Mouse (Mus musculus) liver, embryonic 14.5 days (tissue): ENCODE measurements around the gene Nat8f5. TPM values are rescaled to one million over a fixed set of nuclear protein-coding genes. Genes with fewer than 3 reads are reported as not detected.
"Not testable (repeated sequence)": the region's sequence is repeated elsewhere in the genome, so short reads cannot be mapped to it uniquely, and the experiment has no call there.

Source experiments
- ATAC-seq: fragments of 200-750 bp; cut with Nextera tagmentation; 2 replicates; pipeline ENCODE4 v1.8.0; 2017; ENCODE audit warnings: moderate number of reproducible peaks, mild to moderate bottlenecking, moderate library complexity; ENCODE audit not compliant: insufficient read depth
- DNase-seq, 3 experiments: peaks; one replicate each; pipeline ENCODE4 v3.0.0-alpha.2; 2012 to 2013; ENCODE audit warnings: low read depth in 3 of 3, low spot score in 3 of 3
- H3K27ac ChIP-seq: fragments of 300-500 bp; sonication (generic); 2 replicates; pipeline ENCODE4 v1.5.1; 2014; ENCODE audit warnings: moderate library complexity, mild to moderate bottlenecking, control low read depth, inconsistent platforms
- H3K27me3 ChIP-seq: fragments of 300-500 bp; sonication (generic); 2 replicates; pipeline ENCODE4 v1.6.1; 2014; ENCODE audit warnings: mild to moderate bottlenecking, low read length, moderate library complexity; ENCODE audit not compliant: control insufficient read depth, insufficient read depth
- H3K36me3 ChIP-seq: fragments of 300-500 bp; sonication (generic); replicated peaks from 2 replicates; pipeline ENCODE4 v1.6.1; 2014; ENCODE audit warnings: low read depth; ENCODE audit not compliant: control insufficient read depth, insufficient read depth
- H3K4me1 ChIP-seq, 2 experiments: fragments of 200-500 bp in 1 of 2; fragments of 300-500 bp in 1 of 2; sonication (generic) in 1 of 2; replicated peaks; 2 replicates each; pipeline ENCODE4 v1.6.1; 2012 to 2014; ENCODE audit warnings: antibody characterized with exemption in 1 of 2, inconsistent platforms in 1 of 2, low read length in 1 of 2; ENCODE audit not compliant: control insufficient read depth in 2 of 2, insufficient read depth in 2 of 2
- H3K4me2 ChIP-seq: fragments of 300-500 bp; sonication (generic); 2 replicates; pipeline ENCODE4 v1.6.1; 2014; ENCODE audit warnings: low read depth, mild to moderate bottlenecking, control low read depth, moderate library complexity
- H3K4me3 ChIP-seq, 2 experiments: fragments of 200-500 bp in 1 of 2; fragments of 300-500 bp in 1 of 2; sonication (generic) in 1 of 2; 2 replicates each; pipeline ENCODE4 v1.5.1; 2012 to 2014; ENCODE audit warnings: low read depth in 2 of 2, low read length in 2 of 2, mild to moderate bottlenecking in 2 of 2, control low read depth in 1 of 2, inconsistent platforms in 1 of 2, moderate library complexity in 1 of 2; ENCODE audit not compliant: insufficient read depth in 1 of 2
- H3K9ac ChIP-seq: fragments of 300-500 bp; sonication (generic); replicated peaks from 2 replicates; pipeline ENCODE4 v1.6.1; 2014; ENCODE audit warnings: mild to moderate bottlenecking, control low read depth, moderate library complexity
- H3K9me3 ChIP-seq: fragments of 300-500 bp; sonication (generic); 2 replicates; pipeline ENCODE4 v1.6.1; 2016; ENCODE audit warnings: low read length, mixed read lengths; ENCODE audit not compliant: control insufficient read depth
- CTCF ChIP-seq: IDR thresholded peaks from 2 replicates; pipeline ENCODE4 v1.5.1; 2016; ENCODE audit warnings: antibody characterized with exemption, low read depth, control low read depth
- EP300 ChIP-seq: IDR thresholded peaks from 2 replicates; pipeline ENCODE4 v1.6.1; 2016; ENCODE audit warnings: antibody characterized with exemption, low read depth
- WGBS: fragments of 180-500 bp; shearing (Covaris S2); extraction: QIAGEN DNeasy Blood & Tissue Kit; methylation state at CpG from one replicate; pipeline ENCODE4 v1.1.7; 2014; ENCODE audit not compliant: insufficient replicate concordance; 5-methylcytosine and 5-hydroxymethylcytosine counted together
- polyA plus RNA-seq, 2 experiments: library from polyadenylated mRNA; depleted of rRNA in 1 of 2; stranded (reverse) in 1 of 2; unstranded in 1 of 2; fragments of >200 nt; fragmentation: Nextera tagmentation in 1 of 2; extraction: Ambion mirVana in 1 of 2; gene quantifications; 2 replicates each; pipeline versions ENCODE4 v1.2.1 to v1.2.3; 2012 to 2014

Gene Nat8f5
- polyA plus RNA-seq, 2 experiments = not detected

DNA sequence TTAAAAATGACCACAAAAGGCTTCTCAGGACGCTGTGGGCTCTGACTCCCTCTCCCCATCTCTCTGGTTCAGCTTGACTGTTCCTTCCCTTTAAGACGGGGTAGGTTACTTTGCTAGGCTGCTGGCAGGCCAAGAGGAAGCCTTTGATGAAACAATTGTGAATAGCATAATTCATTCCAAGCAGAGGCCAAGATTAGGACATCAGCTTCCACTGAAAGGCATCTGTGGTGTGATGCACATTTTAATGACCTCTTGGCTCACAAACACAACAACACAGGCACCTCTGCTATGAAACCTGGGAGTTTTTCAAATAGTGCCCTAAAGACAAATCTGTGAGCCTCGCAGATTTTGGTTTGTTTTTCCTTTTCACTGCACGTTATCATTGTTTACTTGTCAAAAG, 19.2 kb upstream of the Nat8f5 start:
- 35% methylated on average over 4 of the region's 4 CpGs for WGBS

DNA sequence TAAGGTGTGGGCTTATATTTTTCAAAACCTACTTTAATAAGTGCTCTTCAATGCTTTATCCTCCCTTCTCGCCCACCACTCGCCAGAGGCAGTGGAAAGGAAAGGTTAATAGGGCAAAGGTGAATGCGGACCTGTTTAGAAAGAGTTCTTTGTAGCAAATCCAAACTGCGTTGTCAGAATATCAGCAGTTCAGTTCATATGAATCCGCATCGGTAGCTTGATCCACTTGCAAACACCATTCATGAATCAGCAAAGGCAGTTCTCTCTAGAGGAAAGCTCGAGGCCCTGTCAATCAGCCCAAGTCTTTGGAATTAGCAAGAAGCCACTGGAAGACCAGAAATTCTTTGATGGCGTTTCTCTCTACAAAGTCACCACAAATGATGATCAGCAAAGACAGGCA, 17.9 kb upstream of the Nat8f5 start:
- ATAC-seq = no peak
- Histone ChIP-seq H3K36me3 (no peaks in the 10 kb centered on the region), H3K9me3 (no peaks in the 10 kb centered on the region), H3K4me3 (no peak overlapping the region), H3K4me2 (no peak overlapping the region), H3K27me3 (no peaks in the 10 kb centered on the region), H3K4me1 (no peaks in the 10 kb centered on the region), H3K27ac (no peak overlapping the region), H3K9ac (no peak overlapping the region)
- DNase-seq = no peak
- TF ChIP-seq CTCF (no peak), EP300 (no peak)
- 59% methylated on average over 8 of the region's 8 CpGs for WGBS

More for the DNA sequence above, 19.2 kb upstream of the Nat8f5 start:
- H3K4me2 ChIP-seq = no peak overlapping the region
- TF ChIP-seq CTCF = no peak
- TF ChIP-seq EP300 = no peak
- no peak for DNase-seq
- no peak overlapping the region for H3K4me3 ChIP-seq
- H3K9ac ChIP-seq = no peak overlapping the region
- H3K36me3 ChIP-seq = no peaks in the 10 kb centered on the region
- ATAC-seq = no peak
- H3K27me3 ChIP-seq = no peaks in the 10 kb centered on the region
- no peaks in the 10 kb centered on the region for H3K4me1 ChIP-seq
- no peaks in the 10 kb centered on the region for H3K9me3 ChIP-seq
- no peak overlapping the region for H3K27ac ChIP-seq

DNA sequence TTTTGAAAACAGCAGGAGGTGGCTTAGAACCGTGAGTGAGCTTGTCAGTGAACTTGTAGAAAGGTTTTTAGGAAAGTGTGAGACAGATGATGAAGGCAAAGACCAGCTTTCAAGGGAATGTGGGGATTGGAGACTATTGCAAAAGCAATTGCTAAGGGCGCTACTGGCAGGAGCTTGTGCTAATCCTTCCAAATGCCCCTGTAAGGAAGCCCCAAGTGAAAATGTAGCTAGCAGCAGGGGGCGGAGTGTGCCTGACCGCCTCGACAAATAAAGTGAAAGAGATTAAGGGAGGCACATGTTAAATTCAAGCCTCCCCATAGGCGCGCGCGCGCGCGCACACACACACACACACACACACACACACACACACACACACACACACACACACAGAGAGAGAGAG, 16.5 kb upstream of the Nat8f5 start:
- TF ChIP-seq CTCF = 0 out of 2 replicates have a peak, but pooled peaks have one; percentile 9
- H3K4me2 ChIP-seq = peak overlapping the region; percentile 6; the same call in 1 of the 2 replicates
- H3K36me3 ChIP-seq, ATAC-seq, H3K9ac ChIP-seq, H3K4me3 ChIP-seq, H3K4me1 ChIP-seq, H3K9me3 ChIP-seq, DNase-seq, H3K27me3 ChIP-seq, H3K27ac ChIP-seq: not testable (repeated sequence)
- 17% methylated on average over 12 of the region's 12 CpGs for WGBS

DNA sequence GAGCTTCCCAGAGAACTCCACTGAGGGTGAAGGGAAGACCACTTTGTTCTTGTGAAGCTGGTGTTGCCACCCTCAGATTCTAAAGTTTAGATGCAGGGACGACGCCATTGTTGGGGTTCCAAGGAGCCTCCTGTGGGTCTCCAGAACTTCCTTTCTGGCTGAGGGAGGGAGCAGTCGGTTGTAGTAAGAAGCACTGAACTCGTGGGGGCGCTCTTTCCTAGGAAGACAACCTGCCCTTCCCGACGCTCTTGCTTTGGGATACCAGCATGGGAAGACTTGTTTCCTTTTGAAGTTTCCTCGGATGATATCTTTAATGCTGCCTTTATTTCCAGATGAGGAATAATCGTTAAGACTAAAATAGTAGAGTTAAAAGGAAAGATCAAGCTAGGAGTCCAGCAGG, 16.1 kb upstream of the Nat8f5 start:
- H3K4me2 ChIP-seq, H3K4me1 ChIP-seq, H3K9me3 ChIP-seq, H3K4me3 ChIP-seq, H3K27me3 ChIP-seq, ATAC-seq, H3K36me3 ChIP-seq, H3K9ac ChIP-seq, H3K27ac ChIP-seq, DNase-seq: not testable (repeated sequence)
- peak; percentile 30; the same call in 1 of the 2 replicates for TF ChIP-seq CTCF
- 10% methylated on average over 9 of the region's 9 CpGs for WGBS

DNA sequence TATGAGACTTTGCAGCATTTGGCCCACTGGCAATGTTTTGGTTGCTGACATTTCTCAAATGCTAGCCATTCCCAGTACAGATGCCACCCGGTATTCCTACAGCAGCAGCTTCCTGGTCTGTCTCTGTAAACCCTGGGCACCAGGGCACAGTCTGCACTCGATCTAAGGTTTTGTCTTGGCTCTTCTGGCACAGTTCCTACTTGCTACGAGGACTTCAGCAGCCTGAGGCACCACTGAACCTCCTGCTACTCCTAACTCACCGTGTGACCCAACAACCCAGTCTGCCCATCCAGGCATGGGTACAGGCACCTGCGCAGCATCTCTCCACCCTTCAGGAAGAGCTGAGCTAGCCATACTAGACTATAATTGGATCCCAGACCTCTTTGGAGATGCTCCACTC, 15.3 kb upstream of the Nat8f5 start:
- not testable (repeated sequence) for H3K27me3 ChIP-seq, H3K36me3 ChIP-seq, H3K4me2 ChIP-seq, H3K4me3 ChIP-seq, H3K4me1 ChIP-seq, DNase-seq, ATAC-seq, H3K9me3 ChIP-seq, H3K9ac ChIP-seq, H3K27ac ChIP-seq
- WGBS = 63% methylated on average over 5 of the region's 5 CpGs

DNA sequence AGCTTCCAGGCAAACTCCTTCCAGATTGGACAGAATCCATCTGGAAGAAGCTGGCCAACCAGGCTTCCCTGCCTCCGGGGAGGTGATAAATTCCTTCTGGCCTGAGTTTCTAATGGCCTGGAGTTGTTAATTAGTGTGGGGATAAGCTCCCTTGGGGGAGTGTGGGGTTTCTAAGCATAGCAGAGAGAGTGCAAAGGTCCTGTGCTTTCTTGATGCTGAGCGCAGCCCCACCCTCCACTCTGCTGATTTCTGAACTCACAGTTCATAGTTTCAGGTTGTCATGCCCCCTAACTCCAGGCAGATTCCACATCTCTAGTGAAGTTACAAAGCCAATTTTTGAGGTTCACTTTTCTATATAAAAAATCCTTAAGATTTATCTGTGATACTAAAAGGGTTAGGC, 14.3 kb upstream of the Nat8f5 start:
- H3K4me1 ChIP-seq, H3K27me3 ChIP-seq, H3K4me2 ChIP-seq, ATAC-seq, H3K4me3 ChIP-seq, DNase-seq, H3K9me3 ChIP-seq, H3K9ac ChIP-seq, H3K36me3 ChIP-seq, H3K27ac ChIP-seq: not testable (repeated sequence)
- WGBS = 64% methylated on average over 1 of the region's 2 CpGs

DNA sequence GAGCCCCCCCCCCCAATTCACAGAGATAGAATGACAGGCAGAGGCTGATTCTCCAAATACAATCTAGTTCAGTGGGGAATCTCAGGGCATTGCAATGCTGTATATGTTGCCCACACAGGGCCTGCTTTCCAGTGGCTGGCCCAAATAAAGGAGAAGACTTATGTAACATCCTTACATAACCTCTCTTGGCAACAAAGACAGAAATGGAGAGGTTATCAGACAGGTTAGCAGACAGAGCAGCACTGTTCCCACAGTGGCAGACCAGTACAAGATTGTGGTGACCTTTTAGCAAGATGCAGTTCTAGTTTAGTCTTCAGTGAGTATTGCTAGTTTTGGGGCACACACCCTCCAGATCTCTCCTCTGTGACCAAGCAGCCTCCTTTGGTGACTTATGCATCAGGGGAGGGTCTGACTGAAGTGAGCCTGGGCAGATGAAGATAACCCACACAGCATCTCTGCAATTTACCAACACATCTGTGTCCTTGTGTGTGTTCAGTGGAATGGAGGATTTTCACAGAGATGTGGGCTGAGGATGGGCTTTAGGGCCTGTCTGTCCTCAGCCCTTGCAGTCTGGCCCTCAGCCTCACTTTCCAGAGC, 13.8 kb upstream of the Nat8f5 start:
- not testable (repeated sequence) for H3K36me3 ChIP-seq, H3K9ac ChIP-seq, H3K9me3 ChIP-seq, H3K27ac ChIP-seq, ATAC-seq, H3K4me2 ChIP-seq, H3K27me3 ChIP-seq, DNase-seq, H3K4me3 ChIP-seq, H3K4me1 ChIP-seq
